Mouse (Mus musculus) retina, adult 2 months (tissue): Measurements from ENCODE around the gene Pdia6.

Experiments
- DNase-seq: peaks from one replicate; pipeline ENCODE4 v3.0.0-alpha.2; 2012; ENCODE audit warnings: low read depth, low spot score

Gene Pdia6

DNA sequence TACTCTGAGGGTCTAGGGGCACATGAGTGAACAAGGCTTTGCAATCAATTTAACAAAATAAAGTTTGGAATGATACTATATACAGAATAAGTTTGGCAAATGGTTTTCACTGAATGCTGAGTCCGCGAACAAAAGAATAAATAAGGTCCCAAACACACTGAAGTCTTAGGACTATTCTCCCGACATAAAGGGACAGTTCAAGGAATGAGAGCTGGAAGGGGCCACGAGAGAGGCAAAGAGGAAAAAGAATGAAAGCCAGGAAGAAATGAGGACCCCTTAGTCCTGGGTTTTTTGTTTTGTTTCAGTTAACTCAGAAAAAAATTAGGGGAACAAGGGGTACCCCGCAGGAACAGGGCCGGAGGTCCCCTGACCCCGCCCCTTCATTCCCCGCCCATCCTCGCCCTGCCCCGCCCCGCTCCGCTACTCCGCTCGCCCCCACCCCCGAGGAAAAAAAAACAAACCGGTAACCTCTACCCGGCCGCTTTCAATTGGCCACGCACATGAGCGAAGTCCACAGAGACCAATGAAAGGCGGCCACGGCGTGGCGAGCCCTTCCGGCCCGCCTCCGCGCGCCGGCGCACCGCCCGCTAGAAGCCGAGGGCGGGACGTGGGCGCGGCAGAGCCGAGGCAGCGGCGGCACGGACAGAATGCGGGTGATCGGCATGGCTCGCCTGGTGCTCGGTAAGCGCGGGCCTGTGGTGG lies at the start of gene Pdia6:
Gene Pdia6, plus strand, starts transcription at position 575 of the 702 bp plus-strand sequence.
- peak; percentile 88 for DNase-seq

DNA sequence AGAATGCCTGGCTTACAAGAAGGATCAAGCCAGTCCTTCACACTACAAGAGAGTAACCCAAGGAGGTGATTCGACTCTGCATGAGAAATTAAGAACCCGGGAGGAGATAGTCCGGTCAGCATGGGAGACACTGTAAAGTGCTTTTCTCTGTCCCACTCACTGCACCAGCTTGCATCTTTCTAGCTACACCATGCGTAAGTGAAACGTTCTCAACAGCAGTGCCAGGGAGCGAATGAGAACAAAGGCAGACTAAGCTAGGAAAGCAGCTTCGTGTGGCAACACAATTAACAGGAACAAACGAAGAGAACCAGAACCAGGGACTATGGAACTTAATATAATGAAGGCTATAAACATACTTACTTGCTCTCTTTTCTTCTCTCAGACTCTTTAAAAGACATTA lies 48.0 kb upstream of the Pdia6 start:
- DNase-seq = no peak

DNA sequence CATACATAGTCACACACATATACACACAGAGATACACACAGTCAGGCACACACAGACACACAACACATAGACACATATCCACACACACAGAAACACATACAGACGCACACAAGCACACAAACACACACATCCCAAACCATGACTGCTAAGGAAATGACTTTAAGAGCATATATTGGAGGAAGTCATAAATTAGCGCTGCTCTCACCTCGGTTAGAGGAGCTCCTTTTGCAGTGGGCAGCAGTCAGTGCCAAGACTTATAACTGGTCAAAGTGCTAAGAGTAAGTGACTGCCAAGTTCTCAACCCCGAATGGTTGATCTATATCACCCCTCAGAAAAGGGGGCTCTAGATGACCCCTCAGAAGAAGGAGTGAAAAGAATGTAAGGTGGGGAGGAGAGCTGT lies 47.2 kb upstream of the Pdia6 start:
- no peak for DNase-seq

DNA sequence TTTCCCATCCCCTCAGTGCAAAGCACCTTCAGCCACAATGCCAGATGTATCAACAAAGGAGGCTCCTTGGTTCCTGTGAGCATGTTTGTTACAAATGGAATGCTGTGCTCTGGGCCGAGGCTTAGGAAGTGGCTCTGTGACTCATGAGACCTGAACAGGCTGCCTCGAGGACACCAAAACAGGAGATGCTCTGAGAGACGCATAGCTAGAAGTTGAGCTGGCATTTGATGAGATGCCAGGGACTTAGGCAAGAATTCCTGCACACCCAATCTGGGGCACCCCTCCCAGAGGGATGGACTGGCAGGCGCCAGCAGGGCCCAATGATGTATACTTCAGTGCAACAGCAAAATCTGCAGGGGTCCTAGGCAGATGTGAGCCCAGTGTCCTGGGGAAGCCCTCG lies 45.7 kb upstream of the Pdia6 start:
- no peak for DNase-seq

GRCm38 (mm10) chr12:17221891-17222428 lies 44.4 kb upstream of the Pdia6 start:
- DNase-seq = no peak

GRCm38 (mm10) chr12:17223050-17223449 lies 43.3 kb upstream of the Pdia6 start:
- DNase-seq = no peak

DNA sequence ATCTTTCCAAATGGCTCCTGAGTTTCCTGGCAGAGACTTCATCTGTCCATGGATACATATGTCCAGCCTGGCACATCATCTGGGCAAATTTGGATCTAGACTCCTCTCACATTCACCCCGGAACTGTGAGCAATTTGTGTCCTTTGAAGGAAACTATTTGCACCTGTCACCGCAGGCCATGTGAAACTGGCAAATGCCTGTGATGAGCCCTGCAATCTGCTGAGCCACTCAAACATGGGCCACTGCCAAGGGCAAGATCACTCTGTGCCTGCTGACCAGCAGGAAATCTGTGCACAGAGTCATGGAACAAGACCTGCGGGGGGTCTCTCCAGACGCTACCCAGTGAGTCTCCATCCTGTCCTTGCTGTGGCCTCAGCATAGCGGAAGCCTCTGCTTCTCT lies 41.3 kb upstream of the Pdia6 start:
- DNase-seq = no peak

DNA sequence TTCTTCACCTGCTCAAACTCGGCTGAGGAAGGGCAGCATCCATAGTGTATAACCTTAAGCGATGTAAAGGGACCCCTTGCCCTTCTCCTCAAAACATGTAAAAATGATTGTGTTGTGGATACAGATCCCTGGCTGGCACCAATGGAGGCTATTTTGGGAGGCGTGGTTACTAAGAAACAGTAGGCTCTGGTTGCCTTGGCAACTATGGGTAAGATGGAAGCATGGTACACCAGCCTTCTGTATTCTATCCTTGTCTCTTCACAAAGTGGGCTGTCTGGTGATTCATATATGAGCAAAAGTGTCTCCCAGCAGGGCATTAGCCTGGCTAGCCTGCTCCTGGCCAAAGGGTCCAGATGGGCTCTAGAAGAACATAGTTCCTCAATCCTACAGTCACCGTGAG lies 38.4 kb upstream of the Pdia6 start:
- no peak for DNase-seq

DNA sequence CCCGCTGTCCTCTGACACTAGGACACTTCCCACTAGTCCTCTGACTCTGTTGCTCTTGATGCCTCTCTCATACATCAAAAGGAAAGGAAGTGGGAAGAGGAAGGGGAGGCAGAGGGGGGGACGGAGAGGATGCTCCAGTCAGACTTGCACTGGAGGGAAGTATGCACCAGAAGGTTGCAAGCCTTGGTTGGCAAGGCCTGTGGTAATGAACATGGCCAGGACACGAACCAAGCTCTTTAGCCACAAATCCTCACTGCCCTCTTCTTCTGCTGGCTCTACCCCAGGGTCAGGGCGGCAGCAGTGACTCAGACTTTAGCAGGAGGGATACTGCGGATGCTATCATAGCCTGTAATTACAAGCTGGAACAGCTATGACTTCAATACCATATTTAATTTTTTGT lies 35.8 kb upstream of the Pdia6 start:
- DNase-seq = no peak

DNA sequence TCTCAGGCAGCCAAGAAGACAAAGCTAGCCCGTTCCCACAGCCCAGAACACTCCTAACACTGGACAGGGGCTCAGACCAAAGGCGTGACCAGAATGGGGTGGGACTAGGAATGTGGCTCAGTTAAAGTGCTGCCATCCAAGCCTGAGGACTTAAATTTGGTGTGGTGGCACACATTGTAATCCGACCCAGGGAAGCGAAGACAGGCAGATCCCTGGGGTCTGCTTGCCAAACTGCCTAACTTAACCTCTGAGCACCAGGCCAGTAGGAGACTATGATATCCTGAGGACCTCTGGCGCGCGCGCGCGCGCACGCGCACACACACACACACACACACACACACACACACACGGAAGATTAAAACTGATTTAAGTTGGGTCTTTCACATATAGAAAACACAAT lies 34.8 kb upstream of the Pdia6 start:
- no peak for DNase-seq

DNA sequence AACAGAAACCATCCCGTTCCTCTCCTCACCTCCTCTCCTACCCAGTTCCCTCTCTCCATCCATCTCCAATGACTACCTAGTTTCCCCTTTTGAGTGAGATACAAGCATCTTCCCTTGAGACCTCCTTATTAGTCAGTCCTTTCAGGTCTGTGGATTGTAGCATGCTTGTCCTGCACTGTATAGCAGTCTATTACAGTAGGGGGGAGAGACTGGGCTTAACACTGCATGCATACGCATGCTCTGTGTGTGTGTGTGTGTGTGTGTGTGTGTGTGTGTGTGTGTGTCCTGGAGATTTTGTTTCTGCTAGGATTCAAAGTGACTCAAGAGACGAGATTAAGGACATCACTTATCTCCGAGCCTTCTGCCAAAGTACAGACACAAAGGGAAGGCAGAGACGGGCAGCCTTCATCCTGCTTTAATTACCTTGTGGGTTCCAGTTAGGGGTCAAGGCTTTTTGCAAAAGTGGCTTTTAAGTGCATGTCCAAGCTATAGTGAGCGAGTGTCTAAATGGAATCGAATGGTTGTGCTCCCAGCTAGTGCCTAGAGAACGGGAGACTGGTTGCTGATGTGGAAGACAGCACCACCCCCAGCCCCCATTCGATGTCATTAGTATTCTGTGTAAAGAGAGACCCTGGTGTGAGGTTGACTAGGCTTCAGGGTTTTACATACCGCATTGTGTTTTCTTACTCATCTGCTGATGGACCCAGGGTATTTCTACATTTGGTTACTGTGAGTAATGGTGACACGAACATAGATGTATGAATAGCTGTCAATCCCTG lies 30.6 kb upstream of the Pdia6 start:
- no peak for DNase-seq

DNA sequence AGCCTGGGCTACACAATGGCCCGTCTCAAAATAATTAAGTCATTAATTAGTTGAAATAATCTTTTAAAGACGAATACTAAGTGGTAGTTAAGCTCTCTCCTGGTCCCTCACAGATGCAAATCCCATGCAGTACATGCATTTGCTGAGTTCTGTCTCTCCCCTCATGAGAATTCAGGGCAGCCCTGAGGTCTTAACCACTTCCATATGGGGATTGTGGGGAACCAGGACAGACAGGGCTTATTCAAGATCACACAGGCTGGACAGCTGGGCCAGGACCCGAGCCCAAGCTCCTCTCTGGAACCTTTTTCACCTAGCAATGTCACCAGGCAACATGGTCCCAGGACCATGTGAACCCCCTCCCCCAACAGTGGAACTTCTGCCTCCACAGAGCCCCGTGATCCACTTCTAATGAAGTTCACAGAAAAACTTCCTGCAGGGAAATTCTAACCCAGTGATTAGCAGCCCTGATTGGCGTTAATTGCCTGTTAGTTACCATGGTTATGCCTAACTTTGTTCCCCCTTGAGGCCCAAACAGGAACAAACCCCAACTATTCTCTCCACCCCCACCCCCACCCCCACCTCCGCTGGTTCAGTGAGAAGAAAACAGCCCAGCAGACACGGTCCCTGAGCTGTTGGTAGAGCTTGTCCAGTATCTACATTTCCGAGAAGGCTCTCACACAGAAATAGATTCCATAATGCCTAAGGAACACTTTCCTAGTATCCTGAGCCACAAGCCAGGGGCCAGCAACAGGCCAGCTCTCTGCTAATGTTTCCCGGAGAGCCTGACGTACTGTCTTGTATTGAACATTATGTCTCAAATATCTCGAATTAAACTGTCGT lies 27.5 kb upstream of the Pdia6 start:
- DNase-seq = no peak

DNA sequence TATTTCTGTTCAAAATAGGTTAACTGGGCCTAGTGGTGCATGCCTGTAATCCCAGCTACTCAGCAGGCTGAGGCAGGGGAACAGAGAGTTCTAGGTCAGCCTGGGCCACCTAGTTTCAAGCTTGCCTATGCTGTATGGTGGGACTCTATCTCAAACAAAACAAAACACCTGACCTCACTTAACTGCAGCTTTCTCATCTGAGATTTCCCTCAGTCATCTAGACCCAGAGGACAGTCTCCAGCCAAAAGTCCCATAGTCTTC lies 27.0 kb upstream of the Pdia6 start:
- DNase-seq = no peak

DNA sequence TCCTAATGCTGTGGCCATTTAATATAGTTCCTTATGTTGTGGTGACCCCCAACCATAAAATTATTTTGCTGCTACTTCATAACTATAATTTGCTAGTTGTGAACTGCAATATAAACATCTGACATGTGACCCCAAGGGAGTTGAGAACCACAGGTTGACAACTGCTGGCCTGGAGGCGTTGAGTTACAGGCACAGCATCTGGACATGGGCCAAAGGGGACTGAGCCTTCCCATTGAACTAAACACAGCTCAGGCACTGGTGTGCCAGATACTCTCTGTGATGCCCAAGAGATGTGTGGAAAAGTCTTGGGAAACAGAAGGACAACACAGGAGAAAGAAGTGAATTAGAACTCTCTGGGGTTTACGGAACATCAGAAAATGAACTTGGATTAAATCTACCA lies 25.3 kb upstream of the Pdia6 start:
- no peak for DNase-seq

DNA sequence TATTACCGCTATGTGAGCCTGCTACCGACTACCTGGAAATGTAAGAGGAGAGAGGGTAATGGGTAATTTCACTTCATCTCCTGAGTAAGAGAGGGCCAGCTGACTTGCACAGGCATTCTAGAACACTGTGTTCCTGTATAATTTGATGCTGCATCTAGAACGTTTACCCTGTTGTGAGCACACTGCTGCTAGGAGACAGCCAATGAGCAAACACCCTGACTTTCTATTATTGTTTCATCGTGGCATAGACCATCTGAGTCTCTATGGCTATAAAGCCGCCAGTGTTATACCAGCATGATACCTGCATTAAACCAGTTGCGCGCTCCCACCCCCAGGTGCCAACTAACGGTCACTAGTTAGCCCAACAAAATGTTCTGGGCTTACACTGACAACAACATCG lies 24.7 kb upstream of the Pdia6 start:
- no peak for DNase-seq

GRCm38 (mm10) chr12:17242041-17242440 lies 24.3 kb upstream of the Pdia6 start:
- DNase-seq = no peak

- DNase-seq = no peak
These were observed 15.4 kb upstream of the Pdia6 start for GRCm38 (mm10) chr12:17250962-17251361.

- peak; percentile 54 for DNase-seq
These were observed 13.3 kb upstream of the Pdia6 start for GRCm38 (mm10) chr12:17253069-17253468.

- DNase-seq = no peak
These were observed 10.7 kb upstream of the Pdia6 start for GRCm38 (mm10) chr12:17255602-17256001.

- DNase-seq = peak; percentile 55
These were observed 9.4 kb upstream of the Pdia6 start for GRCm38 (mm10) chr12:17256905-17257304.

- DNase-seq = no peak
These were observed 7.9 kb upstream of the Pdia6 start for GRCm38 (mm10) chr12:17258431-17258830.

GRCm38 (mm10) chr12:17261005-17261404 lies 5.3 kb upstream of the Pdia6 start:
- no peak for DNase-seq
